In genomic region chr14:31830571-31831369, GRCm38 (mm10) we compare ENCODE assay signal across 7 mouse cellular contexts. TPM values are rescaled to one million over a fixed set of nuclear protein-coding genes. Genes with fewer than 3 reads are reported as not detected.
DNase-seq lines count a peak whose midpoint lies in the region; ATAC-seq lines count a peak whose summit lies in the region.

Gene Ankrd28 (minus strand): TSS chr14:31830651.

- peak within 1 kb of the TSS; percentile 86 for H3K9ac ChIP-seq in intestine, embryonic 16.5 days (ENCODE audit: low read depth, low read length)
- peak within 1 kb of the TSS; percentile 79 for H3K9ac ChIP-seq in midbrain, embryonic 11.5 days (ENCODE audit: low read length)

- peak; percentile 98 for ATAC-seq in intestine, embryonic 16.5 days
- peak; percentile 99 for ATAC-seq in midbrain, embryonic 11.5 days (ENCODE audit: low FRiP score)

- H3K4me3 ChIP-seq in intestine, embryonic 16.5 days (ENCODE audit: low read length), result peak within 1 kb of the TSS; percentile 89
- peak within 1 kb of the TSS; percentile 91 for H3K4me3 ChIP-seq in midbrain, embryonic 11.5 days (ENCODE audit: low read depth, low read length)

- no peaks in the 10 kb centered on the region for H3K9me3 ChIP-seq in intestine, embryonic 16.5 days (ENCODE audit: control insufficient read depth, low read length)
- H3K9me3 ChIP-seq in midbrain, embryonic 11.5 days (ENCODE audit: control insufficient read depth, low read length), result no peaks in the 10 kb centered on the region

- WGBS in intestine, embryonic 16.5 days, result under 1% methylated on average over 81 of the region's 81 CpGs
- WGBS in midbrain, embryonic 11.5 days, result under 1% methylated on average over 80 of the region's 81 CpGs

- intact Hi-C loops in left cerebral cortex, postnatal 36 days (cut with DNase I), result loop anchor here (1.0 to 5.0 kb wide), 3 partner anchors 27 to 102 kb away; no protein-coding TSS in a partner anchor

- peak within 1 kb of the TSS; percentile 92 for H3K27ac ChIP-seq in intestine, embryonic 16.5 days (ENCODE audit: low read length)
- peak within 1 kb of the TSS; percentile 85 for H3K27ac ChIP-seq in midbrain, embryonic 11.5 days (ENCODE audit: low read depth, low read length)

- H3K4me1 ChIP-seq in intestine, embryonic 16.5 days (ENCODE audit: control insufficient read depth, insufficient read depth, low read length), result peaks cover 3% of the 10 kb centered on the region; the same call in 1 of the 2 replicates
- H3K4me1 ChIP-seq in midbrain, embryonic 11.5 days (ENCODE audit: control insufficient read depth, insufficient read depth, low read length), result peaks cover 4% of the 10 kb centered on the region

- H3K27me3 ChIP-seq in intestine, embryonic 16.5 days (replicated peaks; ENCODE audit: control insufficient read depth, insufficient read depth, low read length), result no peaks in the 10 kb centered on the region
- no peaks in the 10 kb centered on the region for H3K27me3 ChIP-seq in midbrain, embryonic 11.5 days (ENCODE audit: control insufficient read depth, insufficient read depth, low read length)

- DNase-seq in adrenal gland, adult 8-10 months, result peak; percentile 91
- DNase-seq in embryo, embryonic 9.5 days (ENCODE audit: extremely low spot score), result peak; percentile 94
- peak; percentile 90 to 94 for DNase-seq in gastrocnemius, postnatal 4 days (ENCODE audit: low spot score in 2 of 2)
- DNase-seq in left cerebral cortex, postnatal 36 days (ENCODE audit: low spot score in 2 of 2), result peak; percentile 92 to 98
- DNase-seq in midbrain, embryonic 11.5 days (ENCODE audit: low spot score, missing footprints), result peak; percentile 99
- peak; percentile 89 for DNase-seq in skeletal muscle tissue, adult 2 months (ENCODE audit: low read depth, low spot score)

- H3K36me3 ChIP-seq in intestine, embryonic 16.5 days (ENCODE audit: control insufficient read depth, insufficient read depth, low read length), result no peaks in the 10 kb centered on the region
- H3K36me3 ChIP-seq in midbrain, embryonic 11.5 days (ENCODE audit: control insufficient read depth, insufficient read depth, low read length), result no peaks in the 10 kb centered on the region

- H3K4me2 ChIP-seq in intestine, embryonic 16.5 days (ENCODE audit: low read depth, low read length), result peak within 1 kb of the TSS; percentile 87
- H3K4me2 ChIP-seq in midbrain, embryonic 11.5 days, result peak within 1 kb of the TSS; percentile 85

RNA-seq across cellular contexts. Expression of gene Ankrd28, which starts in this region (rescaled TPM):
- total RNA-seq in adrenal gland, adult 8-10 months (2022), result 10 to 100 TPM; 18.5 to 30.1 (median 22.4) TPM
- 10 to 100 TPM; 45.0 to 51.1 TPM for total RNA-seq in gastrocnemius, postnatal 4 days (2021)
- 5.1 and 5.4 TPM in 2 replicates for polyA plus RNA-seq in intestine, embryonic 16.5 days (2015; fragmentation: Nextera tagmentation; extraction: Ambion mirVana)
- total RNA-seq in left cerebral cortex, postnatal 36 days (2021), result 10 to 100 TPM; 53.4 to 60.6 TPM
- polyA plus RNA-seq in midbrain, embryonic 11.5 days (2014; fragmentation: Nextera tagmentation; extraction: Ambion mirVana), result 8.9 and 9.4 TPM in 2 replicates

Comparison
In these comparisons a context has a peak if more than half of its experiments do, and no peak if none do; other contexts are left out.
1. Peak in every context shown above with its lines: DNase-seq, ATAC-seq, H3K4me3 ChIP-seq and H3K27ac ChIP-seq.